Mouse (Mus musculus) cortical plate, adult 2 months (tissue): ENCODE results near the gene Myl6. TPM values are rescaled to one million over a fixed set of nuclear protein-coding genes. Genes with fewer than 3 reads are reported as not detected.

ENCODE experiments used
- H3K27ac ChIP-seq: fragments of 200-500 bp; 2 replicates; pipeline ENCODE4 v1.5.1; 2012; ENCODE audit warnings: low read length, control low read depth, inconsistent platforms; ENCODE audit not compliant: insufficient read depth
- H3K4me1 ChIP-seq: fragments of 200-500 bp; 2 replicates; pipeline ENCODE4 v1.6.1; 2011; ENCODE audit warnings: low read length; ENCODE audit not compliant: control insufficient read depth, insufficient read depth
- H3K4me3 ChIP-seq: fragments of 200-500 bp; 2 replicates; pipeline ENCODE4 v1.5.1; 2011; ENCODE audit warnings: mild to moderate bottlenecking, low read length, control low read depth; ENCODE audit not compliant: insufficient read depth
- CTCF ChIP-seq: fragments of 200-500 bp; IDR thresholded peaks from 2 replicates; pipeline ENCODE4 v1.5.1; 2011; ENCODE audit warnings: mild to moderate bottlenecking, control low read depth, low read length; ENCODE audit not compliant: insufficient read depth; ENCODE audit errors: extremely low read depth
- POLR2A ChIP-seq: fragments of 200-500 bp; IDR thresholded peaks from 2 replicates; pipeline ENCODE4 v1.6.1; 2011; ENCODE audit warnings: mild to moderate bottlenecking, low read length, control low read depth; ENCODE audit not compliant: insufficient read depth; ENCODE audit errors: extremely low read depth
- polyA plus RNA-seq: library from polyadenylated mRNA; depleted of rRNA; stranded (reverse); fragments of >200 nt; gene quantifications from 2 replicates; pipeline ENCODE4 v1.2.3, GENCODE M21; 2012; rRNA removed

Myl6 gene
- polyA plus RNA-seq, 1 experiment, result 1,338 TPM

GRCm38 (mm10) chr10:128442718-128443117, 51.2 kb downstream of the Myl6 start:
- no peak overlapping the region for H3K4me3 ChIP-seq
- no peak overlapping the region for H3K27ac ChIP-seq
- TF ChIP-seq POLR2A (no peak), CTCF (no peak)
- H3K4me1 ChIP-seq, result peaks cover 3% of the 10 kb centered on the region; the same call in 1 of the 2 replicates

- Histone ChIP-seq H3K4me1 (peaks cover 3% of the 10 kb centered on the region; the same call in 1 of the 2 replicates), H3K4me3 (no peak overlapping the region), H3K27ac (no peak overlapping the region)
- TF ChIP-seq CTCF, result no peak
- TF ChIP-seq POLR2A, result no peak
These were observed 52.4 kb downstream of the Myl6 start for GRCm38 (mm10) chr10:128441324-128442119.

Other genes with a start within 250 kb of the Myl6 start
- not detected in 2 replicates for gene Apon, start 240.0 kb downstream of the Myl6 start, polyA plus RNA-seq
- gene Apof, start 225.5 kb downstream of the Myl6 start, polyA plus RNA-seq, result 0.23 and 0.29 TPM in 2 replicates
- gene Stat2, start 223.6 kb downstream of the Myl6 start, polyA plus RNA-seq, result 33.5 and 34.2 TPM in 2 replicates
- 0.54 and 0.55 TPM in 2 replicates for gene Il23a, start 195.4 kb downstream of the Myl6 start, polyA plus RNA-seq
- 22.8 and 24.6 TPM in 2 replicates for gene Pan2, start 190.8 kb downstream of the Myl6 start, polyA plus RNA-seq
- 63.7 and 65.8 TPM in 2 replicates for gene Cnpy2, start 171.7 kb downstream of the Myl6 start, polyA plus RNA-seq
- 224 and 233 TPM in 2 replicates for gene Cs, start 156.4 kb downstream of the Myl6 start, polyA plus RNA-seq
- 101 and 103 TPM in 2 replicates for gene Coq10a, start 125.1 kb downstream of the Myl6 start, polyA plus RNA-seq
- gene Ankrd52, start 117.0 kb downstream of the Myl6 start, polyA plus RNA-seq, result 30.0 and 30.4 TPM in 2 replicates
- 0.51 and 0.73 TPM in 2 replicates for gene Slc39a5, start 92.9 kb downstream of the Myl6 start, polyA plus RNA-seq
- gene Nabp2, start 82.7 kb downstream of the Myl6 start, polyA plus RNA-seq, result 79.4 and 83.4 TPM in 2 replicates
- gene Rnf41, start 82.5 kb downstream of the Myl6 start, polyA plus RNA-seq, result 78.2 and 78.5 TPM in 2 replicates
- 209 and 223 TPM in 2 replicates for gene Smarcc2, start 34.9 kb downstream of the Myl6 start, polyA plus RNA-seq
- 33.7 and 36.7 TPM in 2 replicates for gene Myl6b, start 4.5 kb upstream of the Myl6 start, polyA plus RNA-seq
- 11.6 and 12.0 TPM in 2 replicates for gene Esyt1, start 31.7 kb upstream of the Myl6 start, polyA plus RNA-seq
- gene Zc3h10, start 53.6 kb upstream of the Myl6 start, polyA plus RNA-seq, result 11.9 and 12.9 TPM in 2 replicates
- gene Rpl41, start 55.2 kb upstream of the Myl6 start, polyA plus RNA-seq, result 2,251 and 2,284 TPM in 2 replicates
- 67.5 and 71.0 TPM in 2 replicates for gene Pa2g4, start 71.8 kb upstream of the Myl6 start, polyA plus RNA-seq
- gene Erbb3, start 95.5 kb upstream of the Myl6 start, polyA plus RNA-seq, result 7.6 and 9.1 TPM in 2 replicates
- 354 and 390 TPM in 2 replicates for gene Rps26, start 132.6 kb upstream of the Myl6 start, polyA plus RNA-seq
- gene Ikzf4, start 151.8 kb upstream of the Myl6 start, polyA plus RNA-seq, result 8.3 and 9.2 TPM in 2 replicates
- gene Suox, start 179.9 kb upstream of the Myl6 start, polyA plus RNA-seq, result 11.3 and 12.1 TPM in 2 replicates
- gene Rab5b, start 202.1 kb upstream of the Myl6 start, polyA plus RNA-seq, result 120 and 125 TPM in 2 replicates
- gene Pmel, start 210.1 kb upstream of the Myl6 start, polyA plus RNA-seq, result 0.61 and 0.66 TPM in 2 replicates
- gene Cdk2, start 210.9 kb upstream of the Myl6 start, polyA plus RNA-seq, result 4.5 and 4.6 TPM in 2 replicates